Mouse (Mus musculus): ENCODE results near the gene Ppip5k2. TPM values are rescaled to one million over a fixed set of nuclear protein-coding genes. Genes with fewer than 3 reads are reported as not detected.
"Not testable (repeated sequence)": the region's sequence is repeated elsewhere in the genome, so short reads cannot be mapped to it uniquely, and the experiment has no call there.

Ppip5k2 gene
- total and polyA plus RNA-seq, 2 experiments from 2014 or later, result 30.8 to 39.3 TPM

- ATAC-seq (no peak), DNase-seq (ENCODE audit: low spot score) (no peak)
- H3K4me3 ChIP-seq (ENCODE audit: low read length), result no peak overlapping the region
- no peak overlapping the region for H3K9ac ChIP-seq (replicated peaks; ENCODE audit: low read length)
- no peaks in the 10 kb centered on the region for H3K36me3 ChIP-seq (ENCODE audit: insufficient read depth, low read length)
- no peaks in the 10 kb centered on the region for H3K9me3 ChIP-seq (ENCODE audit: low read length)
- H3K27ac ChIP-seq, result no peak overlapping the region
- no peak for TF ChIP-seq CTCF (IDR thresholded peaks at IDR 0.05; ENCODE audit: low read depth)
- WGBS, result 95% methylated on average over 5 of the region's 5 CpGs
- H3K4me1 ChIP-seq (ENCODE audit: insufficient read depth, low read length), result 0 out of 2 replicates have a peak, but pooled peaks cover 6% of the 10 kb centered on the region
- H3K4me2 ChIP-seq (ENCODE audit: low read depth, low read length), result no peak overlapping the region
- no peaks in the 10 kb centered on the region for H3K27me3 ChIP-seq (ENCODE audit: insufficient read depth, low read length)
These were observed 1.5 kb upstream of the Ppip5k2 start for GRCm38 (mm10) chr1:97771727-97772126.

- WGBS, result 62% methylated on average over 7 of the region's 7 CpGs
- peak overlapping the region; percentile 98 for H3K4me3 ChIP-seq (ENCODE audit: low read length)
- no peaks in the 10 kb centered on the region for H3K27me3 ChIP-seq (ENCODE audit: insufficient read depth, low read length)
- H3K4me1 ChIP-seq (ENCODE audit: insufficient read depth, low read length), result 0 out of 2 replicates have a peak, but pooled peaks cover 6% of the 10 kb centered on the region
- H3K9ac ChIP-seq (replicated peaks; ENCODE audit: low read length), result no peak overlapping the region
- no peaks in the 10 kb centered on the region for H3K36me3 ChIP-seq (ENCODE audit: insufficient read depth, low read length)
- peak overlapping the region; percentile 62 for H3K4me2 ChIP-seq (ENCODE audit: low read depth, low read length)
- DNase-seq (ENCODE audit: low spot score) (no peak), ATAC-seq (no peak)
- H3K9me3 ChIP-seq (ENCODE audit: low read length), result no peaks in the 10 kb centered on the region
- H3K27ac ChIP-seq, result no peak overlapping the region
- no peak for TF ChIP-seq CTCF (IDR thresholded peaks at IDR 0.05; ENCODE audit: low read depth)
These were observed 907 bp upstream of the Ppip5k2 start for GRCm38 (mm10) chr1:97771118-97771517.

- under 1% methylated on average over 40 of the region's 40 CpGs for WGBS
- 0 out of 2 replicates have a peak, but pooled peaks cover 6% of the 10 kb centered on the region for H3K4me1 ChIP-seq (ENCODE audit: insufficient read depth, low read length)
- H3K36me3 ChIP-seq (ENCODE audit: insufficient read depth, low read length), result no peaks in the 10 kb centered on the region
- H3K4me3 ChIP-seq (ENCODE audit: low read length), result peak overlapping the region; percentile 98
- no peaks in the 10 kb centered on the region for H3K9me3 ChIP-seq (ENCODE audit: low read length)
- peak; percentile 81 for ATAC-seq
- no peaks in the 10 kb centered on the region for H3K27me3 ChIP-seq (ENCODE audit: insufficient read depth, low read length)
- peak overlapping the region; percentile 72 for H3K4me2 ChIP-seq (ENCODE audit: low read depth, low read length)
- peak overlapping the region; percentile 88 for H3K9ac ChIP-seq (replicated peaks; ENCODE audit: low read length)
- DNase-seq (ENCODE audit: low spot score), result peak; percentile 70
- H3K27ac ChIP-seq, result peak overlapping the region; percentile 90
- TF ChIP-seq CTCF (IDR thresholded peaks at IDR 0.05; ENCODE audit: low read depth), result no peak
These were observed 812 bp downstream of the Ppip5k2 start for GRCm38 (mm10) chr1:97769294-97769903.

- Histone ChIP-seq H3K27me3 (ENCODE audit: insufficient read depth, low read length) (no peaks in the 10 kb centered on the region), H3K4me1 (ENCODE audit: insufficient read depth, low read length) (0 out of 2 replicates have a peak, but pooled peaks cover 6% of the 10 kb centered on the region), H3K4me2 (ENCODE audit: low read depth, low read length) (peak overlapping the region; percentile 72), H3K27ac (peak overlapping the region; percentile 90; the same call in 1 of the 2 replicates), H3K9ac (replicated peaks; ENCODE audit: low read length) (peak overlapping the region; percentile 88), H3K4me3 (ENCODE audit: low read length) (peak overlapping the region; percentile 98), H3K36me3 (ENCODE audit: insufficient read depth, low read length) (no peaks in the 10 kb centered on the region), H3K9me3 (ENCODE audit: low read length) (no peaks in the 10 kb centered on the region)
- ATAC-seq (no peak), DNase-seq (ENCODE audit: low spot score) (no peak)
- TF ChIP-seq CTCF (IDR thresholded peaks at IDR 0.05; ENCODE audit: low read depth), result no peak
- WGBS, result 12% methylated on average over 7 of the region's 7 CpGs
These were observed 1.3 kb downstream of the Ppip5k2 start for GRCm38 (mm10) chr1:97768906-97769293.

GRCm38 (mm10) chr1:97768089-97768488 lies 2.1 kb downstream of the Ppip5k2 start:
- 74% methylated on average over 2 of the region's 2 CpGs for WGBS

GRCm38 (mm10) chr1:97765712-97766111 lies 4.5 kb downstream of the Ppip5k2 start:
- DNase-seq (ENCODE audit: low spot score); H3K4me2 ChIP-seq (ENCODE audit: low read depth, low read length); H3K36me3 ChIP-seq (ENCODE audit: insufficient read depth, low read length); H3K27me3 ChIP-seq (ENCODE audit: insufficient read depth, low read length); H3K9ac ChIP-seq (replicated peaks; ENCODE audit: low read length); H3K27ac ChIP-seq; ATAC-seq; H3K9me3 ChIP-seq (ENCODE audit: low read length); H3K4me3 ChIP-seq (ENCODE audit: low read length); H3K4me1 ChIP-seq (ENCODE audit: insufficient read depth, low read length): not testable (repeated sequence)
- WGBS, result 85% methylated on average over 4 of the region's 4 CpGs

More at GRCm38 (mm10) chr1:97768089-97768488, 2.1 kb downstream of the Ppip5k2 start:
- TF ChIP-seq CTCF (IDR thresholded peaks at IDR 0.05; ENCODE audit: low read depth), result no peak
- DNase-seq (ENCODE audit: low spot score) (peak; percentile 18), ATAC-seq (no peak)
- Histone ChIP-seq H3K4me1 (ENCODE audit: insufficient read depth, low read length) (0 out of 2 replicates have a peak, but pooled peaks cover 6% of the 10 kb centered on the region), H3K27ac (no peak overlapping the region), H3K9ac (replicated peaks; ENCODE audit: low read length) (peak overlapping the region; percentile 88; the same call in 1 of the 2 replicates), H3K4me3 (ENCODE audit: low read length) (peak overlapping the region; percentile 98), H3K9me3 (ENCODE audit: low read length) (no peaks in the 10 kb centered on the region), H3K27me3 (ENCODE audit: insufficient read depth, low read length) (no peaks in the 10 kb centered on the region), H3K4me2 (ENCODE audit: low read depth, low read length) (peak overlapping the region; percentile 72), H3K36me3 (ENCODE audit: insufficient read depth, low read length) (no peaks in the 10 kb centered on the region)

- Histone ChIP-seq H3K27me3 (ENCODE audit: insufficient read depth, low read length) (no peaks in the 10 kb centered on the region), H3K27ac (no peak overlapping the region), H3K36me3 (ENCODE audit: insufficient read depth, low read length) (no peaks in the 10 kb centered on the region), H3K9ac (replicated peaks; ENCODE audit: low read length) (no peak overlapping the region), H3K4me3 (ENCODE audit: low read length) (no peak overlapping the region), H3K4me2 (ENCODE audit: low read depth, low read length) (no peak overlapping the region), H3K4me1 (ENCODE audit: insufficient read depth, low read length) (no peaks in the 10 kb centered on the region), H3K9me3 (ENCODE audit: low read length) (no peaks in the 10 kb centered on the region)
- WGBS, result 63% methylated on average over 6 of the region's 6 CpGs
- DNase-seq (ENCODE audit: low spot score) (no peak), ATAC-seq (no peak)
- no peak for TF ChIP-seq CTCF (IDR thresholded peaks at IDR 0.05; ENCODE audit: low read depth)
These were observed 8.7 kb downstream of the Ppip5k2 start for GRCm38 (mm10) chr1:97761477-97761876.
